Mouse (Mus musculus) liver, adult 2 months (tissue): ENCODE measurements at regions not wholly inside any gene's neighbourhood (a gene's known extent, or its start where the extent isn't known, plus 50 kb on each side); places are given as distances from the start of the nearest gene placed in this dataset.

Experiments
- DNase-seq: peaks from one replicate; pipeline ENCODE4 v3.0.0-alpha.2; 2011; ENCODE audit warnings: low read depth, low spot score; ENCODE audit errors: extremely low read depth
- H3K27ac ChIP-seq: fragments of 200-500 bp; replicated peaks from 2 replicates; pipeline ENCODE4 v1.5.1; 2012; ENCODE audit warnings: low read depth, mild to moderate bottlenecking, control low read depth, inconsistent platforms, low read length; ENCODE audit not compliant: insufficient read depth
- H3K27me3 ChIP-seq: fragments of 200-500 bp; 2 replicates; pipeline ENCODE4 v1.6.1; 2012; ENCODE audit warnings: mild to moderate bottlenecking, moderate library complexity, low read length, inconsistent platforms; ENCODE audit not compliant: control insufficient read depth, insufficient read depth
- H3K36me3 ChIP-seq: fragments of 200-500 bp; 2 replicates; pipeline ENCODE4 v1.6.1; 2012; ENCODE audit warnings: low read length, inconsistent platforms; ENCODE audit not compliant: control insufficient read depth, insufficient read depth
- H3K4me1 ChIP-seq: fragments of 200-500 bp; 2 replicates; pipeline ENCODE4 v1.6.1; 2011; ENCODE audit warnings: low read length; ENCODE audit not compliant: control insufficient read depth, insufficient read depth
- H3K4me3 ChIP-seq: fragments of 200-500 bp; 2 replicates; pipeline ENCODE4 v1.5.1; 2011; ENCODE audit warnings: low read depth, mild to moderate bottlenecking, control low read depth, low read length, moderate library complexity; ENCODE audit not compliant: insufficient read depth
- H3K79me2 ChIP-seq: fragments of 200-500 bp; 2 replicates; pipeline ENCODE4 v1.6.1; 2012; ENCODE audit warnings: inconsistent platforms, mild to moderate bottlenecking, low read length, moderate library complexity; ENCODE audit not compliant: control insufficient read depth, insufficient read depth
- H3K9ac ChIP-seq: fragments of 200-500 bp; 2 replicates; pipeline ENCODE4 v1.6.1; 2012; ENCODE audit warnings: low read depth, mild to moderate bottlenecking, control low read depth, inconsistent platforms, low read length
- CTCF ChIP-seq: fragments of 200-500 bp; IDR thresholded peaks from 2 replicates; pipeline ENCODE4 v1.5.1; 2011; ENCODE audit warnings: low read depth, low read length, control low read depth
- POLR2A ChIP-seq: fragments of 200-500 bp; IDR thresholded peaks from 2 replicates; pipeline ENCODE4 v1.6.1; 2011; ENCODE audit warnings: low read length, control low read depth; ENCODE audit not compliant: insufficient read depth; ENCODE audit errors: extremely low read depth
- WGBS: fragments of 180-500 bp; shearing (Covaris S2); methylation state at CpG from one replicate; pipeline ENCODE4 v1.1.7; 2018; 5-methylcytosine and 5-hydroxymethylcytosine counted together

DNA sequence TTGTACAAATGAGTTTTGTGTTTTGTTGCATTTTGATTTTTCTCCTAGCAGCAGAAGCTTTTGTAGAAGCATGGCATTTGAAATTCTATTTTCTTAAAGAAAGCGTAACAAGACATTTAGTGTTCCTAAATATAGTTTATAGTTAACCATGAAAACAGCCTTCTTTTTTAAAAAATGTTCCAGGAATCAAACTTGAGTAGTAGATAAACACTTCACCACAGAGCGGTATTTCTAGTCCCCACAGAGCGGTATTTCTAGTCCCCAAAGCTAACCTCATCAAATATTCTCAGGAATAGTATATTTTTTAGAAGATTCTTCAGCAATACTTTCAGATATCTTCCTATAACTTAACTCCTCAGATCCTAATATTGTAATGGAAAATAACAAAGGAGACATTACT is 2146.6 kb downstream of the 9330182O14Rik start:
- no peaks in the 10 kb centered on the region for H3K79me2 ChIP-seq
- no peak overlapping the region for H3K4me3 ChIP-seq
- 96% methylated on average over 3 of the region's 3 CpGs for WGBS
- H3K36me3 ChIP-seq: no peaks in the 10 kb centered on the region
- no peak overlapping the region for H3K9ac ChIP-seq
- TF ChIP-seq POLR2A (no peak), CTCF (no peak)
- H3K27me3 ChIP-seq: no peaks in the 10 kb centered on the region
- H3K27ac ChIP-seq: no peak overlapping the region
- H3K4me1 ChIP-seq: no peaks in the 10 kb centered on the region
- no peak for DNase-seq

DNA sequence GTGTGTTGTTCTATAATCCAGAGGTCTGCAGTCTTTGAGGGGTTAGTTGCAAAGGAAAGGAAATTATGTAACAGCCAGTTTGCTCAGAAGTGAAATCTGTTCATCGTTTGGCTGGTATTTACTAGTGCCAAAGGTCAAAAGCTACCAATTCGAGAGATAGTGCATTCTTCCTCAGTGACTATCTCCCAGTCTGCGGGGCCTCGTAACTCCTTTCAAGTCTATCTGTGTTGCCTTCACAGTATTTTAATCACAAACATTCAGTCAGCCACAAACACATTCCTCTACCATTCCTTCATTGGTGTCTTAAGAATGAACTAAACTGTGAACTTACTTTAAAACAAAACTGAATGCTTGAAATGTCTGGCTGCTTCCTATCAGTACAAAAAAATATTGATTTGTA is 2162.2 kb downstream of the 9330182O14Rik start:
- peak overlapping the region; percentile 17; the same call in 1 of the 2 replicates for H3K4me3 ChIP-seq
- no peak overlapping the region for H3K27ac ChIP-seq
- no peak for TF ChIP-seq POLR2A
- TF ChIP-seq CTCF: no peak
- no peaks in the 10 kb centered on the region for H3K36me3 ChIP-seq
- H3K9ac ChIP-seq: no peak overlapping the region
- peak; percentile 67 for DNase-seq
- peaks cover 3% of the 10 kb centered on the region; the same call in 1 of the 2 replicates for H3K4me1 ChIP-seq
- no peaks in the 10 kb centered on the region for H3K27me3 ChIP-seq
- H3K79me2 ChIP-seq: no peaks in the 10 kb centered on the region
- 4% methylated on average over 4 of the region's 4 CpGs for WGBS

DNA sequence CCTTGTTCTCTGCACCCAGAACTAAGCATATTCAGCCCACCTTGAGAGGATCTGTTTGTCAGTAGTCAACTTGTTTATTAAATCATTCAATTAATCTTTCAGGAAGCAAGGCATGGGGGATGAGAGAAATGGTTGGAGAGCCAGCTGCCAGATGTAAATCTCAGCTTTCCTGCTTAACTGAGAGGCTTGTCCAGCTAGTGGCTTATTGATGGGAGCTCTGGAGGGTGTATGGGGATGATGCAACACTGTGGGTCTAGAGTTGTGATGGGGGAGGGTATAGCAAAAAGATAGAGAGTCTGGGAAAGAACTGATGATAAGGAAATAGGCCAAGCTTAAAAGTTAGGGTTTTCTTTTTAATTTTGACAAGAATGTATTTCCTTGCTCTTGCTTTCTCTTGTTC is 2163.3 kb downstream of the 9330182O14Rik start:
- Histone ChIP-seq H3K79me2 (no peaks in the 10 kb centered on the region), H3K9ac (no peak overlapping the region)
- TF ChIP-seq POLR2A (no peak), CTCF (no peak)

DNA sequence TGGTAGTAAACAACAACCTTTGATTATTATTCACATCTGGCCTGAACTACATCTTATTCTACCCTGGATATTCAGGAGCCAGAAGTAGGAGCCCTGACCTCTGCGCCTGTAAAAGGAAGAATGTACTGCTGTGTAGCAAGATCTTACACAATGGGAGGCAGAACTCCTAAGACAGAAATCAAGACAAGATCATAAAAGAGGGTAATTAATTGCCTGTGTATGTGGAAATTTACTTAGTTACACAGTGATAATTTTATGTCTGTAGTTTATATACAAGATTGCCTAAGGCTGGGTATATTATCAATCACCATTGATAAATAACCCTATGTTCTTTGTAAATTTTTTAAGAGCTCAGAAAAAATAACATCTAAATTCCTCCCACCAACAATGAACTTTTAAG is 2167.8 kb downstream of the 9330182O14Rik start:
- Histone ChIP-seq H3K27me3 (no peaks in the 10 kb centered on the region), H3K4me1 (no peaks in the 10 kb centered on the region), H3K36me3 (no peaks in the 10 kb centered on the region), H3K9ac (no peak overlapping the region), H3K79me2 (no peaks in the 10 kb centered on the region), H3K27ac (no peak overlapping the region), H3K4me3 (no peak overlapping the region)
- 96% methylated on average over 1 of the region's 1 CpGs for WGBS
- DNase-seq: no peak
- TF ChIP-seq POLR2A: no peak
- TF ChIP-seq CTCF: no peak

More for the DNA sequence above, 2163.3 kb downstream of the 9330182O14Rik start:
- Histone ChIP-seq H3K4me3 (no peak overlapping the region), H3K27me3 (no peaks in the 10 kb centered on the region), H3K4me1 (peaks cover 3% of the 10 kb centered on the region; the same call in 1 of the 2 replicates), H3K27ac (no peak overlapping the region), H3K36me3 (no peaks in the 10 kb centered on the region)
- peak; percentile 4 for DNase-seq

DNA sequence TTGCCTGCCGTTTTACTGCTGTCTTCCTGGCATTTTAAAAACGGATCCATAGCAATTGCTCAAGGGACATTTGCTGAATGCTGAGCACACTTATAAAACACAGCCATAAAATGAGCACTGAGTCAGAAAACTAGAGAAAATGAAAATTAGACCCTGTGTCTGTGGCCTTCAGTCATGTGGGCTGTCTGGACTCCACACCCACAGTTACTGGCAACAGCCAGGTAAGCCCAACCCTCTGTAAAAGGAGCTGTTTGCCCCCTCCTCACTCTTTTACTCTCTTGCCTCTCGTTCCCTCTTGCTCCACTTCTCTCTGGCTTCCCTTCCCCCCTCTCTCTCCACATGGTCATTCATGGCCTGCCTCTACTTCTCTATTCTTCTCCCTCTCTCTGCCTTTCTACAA is 2169.9 kb downstream of the 9330182O14Rik start:
- Histone ChIP-seq H3K9ac (no peak overlapping the region), H3K27ac (no peak overlapping the region), H3K27me3 (no peaks in the 10 kb centered on the region), H3K4me3 (no peak overlapping the region), H3K36me3 (no peaks in the 10 kb centered on the region), H3K79me2 (no peaks in the 10 kb centered on the region), H3K4me1 (no peaks in the 10 kb centered on the region)
- TF ChIP-seq CTCF (no peak), POLR2A (no peak)
- DNase-seq: no peak
- 86% methylated on average over 3 of the region's 3 CpGs for WGBS

DNA sequence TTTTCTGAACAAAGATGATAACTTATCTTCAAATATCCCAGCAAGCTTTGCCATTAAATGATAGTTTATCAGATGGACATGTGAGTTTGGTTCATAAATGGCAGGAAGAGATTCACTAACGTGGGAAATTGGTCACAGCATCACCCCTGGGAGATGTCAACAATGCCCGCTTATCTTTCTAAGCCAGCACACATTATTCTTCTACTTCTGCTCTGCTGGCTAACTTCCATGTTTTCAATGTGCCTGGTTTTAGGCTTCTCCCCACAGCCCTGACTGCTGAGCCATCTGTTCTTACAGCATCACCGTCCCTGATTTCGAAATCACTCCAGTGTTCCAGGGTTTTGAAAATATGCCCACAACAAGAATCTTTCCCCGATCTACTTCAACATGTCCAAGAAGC is 2175.4 kb downstream of the 9330182O14Rik start:
- no peak overlapping the region for H3K9ac ChIP-seq
- no peaks in the 10 kb centered on the region for H3K4me1 ChIP-seq
- 44% methylated on average over 5 of the region's 5 CpGs for WGBS
- H3K27me3 ChIP-seq: no peaks in the 10 kb centered on the region
- TF ChIP-seq POLR2A (no peak), CTCF (no peak)
- no peaks in the 10 kb centered on the region for H3K79me2 ChIP-seq
- H3K27ac ChIP-seq: no peak overlapping the region
- H3K4me3 ChIP-seq: no peak overlapping the region
- H3K36me3 ChIP-seq: no peaks in the 10 kb centered on the region
- DNase-seq: peak; percentile 8
